ENCODE assay signal across 27 mouse cellular contexts in genomic region chr5:5625491-5625890, GRCm38 (mm10). TPM values are rescaled to one million over a fixed set of nuclear protein-coding genes. Genes with fewer than 3 reads are reported as not detected.
DNase-seq lines count a peak whose midpoint lies in the region; ATAC-seq and TF ChIP-seq lines count a peak whose summit lies in the region.
"Had no signal": no experiment of that assay in that cellular context is flagged by ENCODE, and none has a peak within 500 bp of the region (broad histone marks: within the 10 kb centered on the region; RNA-seq: fewer than 3 reads in every experiment).

No protein-coding gene starts in this region.

- H3ac ChIP-seq in myocyte (ENCODE audit: control insufficient read depth, insufficient read length), result no peak overlapping the region

- CTCF ChIA-PET in Patski (lab: Charles Lee), result interaction anchor here (0.8 to 3.6 kb wide), 7 partner anchors 10 to 124 kb away, joined by 3 to 17 read pairs (median 3); partner anchors contain the start of genes Gtpbp10 and Steap1

- H3K36me3 ChIP-seq in myocyte (ENCODE audit: control insufficient read depth, insufficient read depth), result no peaks in the 10 kb centered on the region
- H3K36me3 ChIP-seq in hindbrain, embryonic 10.5 days, result no peaks in the 10 kb centered on the region
- H3K36me3 ChIP-seq: embryonic facial prominence, embryonic 12.5 days; embryonic facial prominence, embryonic 15.5 days; forebrain, embryonic 15.5 days; G1E had no signal

- 81% methylated on average over 3 of the region's 3 CpGs for WGBS in hindbrain, embryonic 10.5 days

- no peak for TF ChIP-seq CTCF in Patski (IDR thresholded peaks at IDR 0.05)

- intact Hi-C loops in left cerebral cortex, postnatal 25 days (cut with DNase I), result no loop called here

- peak; percentile 96 for DNase-seq in 3T3-L1 (ENCODE audit: low read depth, low spot score)
- peak; percentile 48 for DNase-seq in Muller cell, postnatal 12 days (ENCODE audit: inconsistent ontology term)
- DNase-seq in Patski (ENCODE audit: low read depth, low spot score), result peak; percentile 65
- no peak for DNase-seq in spleen, postnatal 36 days (ENCODE audit: low spot score in 2 of 2)
- no peak for DNase-seq in left cerebral cortex, postnatal 25 days (ENCODE audit: low spot score in 2 of 2)
- no peak for DNase-seq in hindbrain, embryonic 10.5 days (ENCODE audit: low spot score)
- DNase-seq: adrenal gland, adult 2 months; adrenal gland, postnatal 10 days; adrenal gland, postnatal 25 days; B cell, adult 2 months; cerebellum, adult 11 months; cerebellum, adult 18-20 months; cerebellum, adult 8-10 months; cerebellum, adult 9-11 months; cerebellum, postnatal 14 days; cerebellum, postnatal 36 days; embryo, embryonic 11 days; forebrain, postnatal 0 days had no signal

- H3K4me2 ChIP-seq in myocyte (ENCODE audit: low read depth), result peak overlapping the region; percentile 45
- H3K4me2 ChIP-seq: embryonic facial prominence, embryonic 12.5 days; embryonic facial prominence, embryonic 15.5 days; forebrain, embryonic 13.5 days; forebrain, embryonic 15.5 days had no signal

- no peak for TF ChIP-seq POLR2A in myocyte (IDR thresholded peaks at IDR 0.05; ENCODE audit: insufficient read length, low read depth)

- in situ Hi-C loops in Patski (cut with MboI; ENCODE audit: low pct_unique_long_range_greater_than_20kb), result no loop called here

- ATAC-seq in Patski, result peak; percentile 97
- ATAC-seq: CD4-positive, CD25-positive, alpha-beta regulatory T cell, adult 4 months; forebrain, embryonic 13.5 days; forebrain, embryonic 15.5 days; forebrain, postnatal 0 days had no signal

- H3K4me3 ChIP-seq in myocyte, result no peak overlapping the region
- no peak overlapping the region for H3K4me3 ChIP-seq in hindbrain, embryonic 10.5 days
- H3K4me3 ChIP-seq: embryonic facial prominence, embryonic 12.5 days; embryonic facial prominence, embryonic 15.5 days; forebrain, embryonic 13.5 days; forebrain, embryonic 15.5 days had no signal

- H3K4me1 ChIP-seq in hindbrain, embryonic 10.5 days (replicated peaks), result no peaks in the 10 kb centered on the region
- H3K4me1 ChIP-seq: embryonic facial prominence, embryonic 12.5 days; embryonic facial prominence, embryonic 15.5 days; forebrain, embryonic 13.5 days; forebrain, embryonic 15.5 days had no signal

- no peaks in the 10 kb centered on the region for H3K79me2 ChIP-seq in myocyte (ENCODE audit: control insufficient read depth, insufficient read depth)

- H3K27ac ChIP-seq in hindbrain, embryonic 10.5 days, result no peak overlapping the region
- H3K27ac ChIP-seq: embryonic facial prominence, embryonic 12.5 days; embryonic facial prominence, embryonic 15.5 days; forebrain, embryonic 13.5 days; forebrain, embryonic 15.5 days had no signal

- H3K27me3 ChIP-seq in Patski (no peaks in the 10 kb centered on the region), myocyte (ENCODE audit: control insufficient read depth, insufficient read depth, insufficient read length) (no peaks in the 10 kb centered on the region)
- H3K27me3 ChIP-seq in hindbrain, embryonic 10.5 days (ENCODE audit: insufficient read depth, poor library complexity, severe bottlenecking), result no peaks in the 10 kb centered on the region
- H3K27me3 ChIP-seq: CH12.LX; embryonic facial prominence, embryonic 12.5 days; embryonic facial prominence, embryonic 15.5 days; forebrain, embryonic 13.5 days; forebrain, embryonic 15.5 days had no signal

- no peaks in the 10 kb centered on the region for H3K9me3 ChIP-seq in hindbrain, embryonic 10.5 days
- H3K9me3 ChIP-seq: embryonic facial prominence, embryonic 12.5 days; embryonic facial prominence, embryonic 15.5 days; forebrain, embryonic 13.5 days; forebrain, embryonic 15.5 days; G1E had no signal

- POLR2A ChIA-PET in Patski (lab: Charles Lee), result interaction anchor here (0.8 to 1.5 kb wide), 4 partner anchors 12 to 123 kb away, joined by 3 to 4 read pairs (median 4); partner anchors contain the start of gene Gtpbp10

TF ChIP-seq in myocyte, 11 proteins besides CTCF, POLR2A, EP300 and RAD21:
- TF ChIP-seq MYOD1 (IDR thresholded peaks at IDR 0.05; ENCODE audit: control insufficient read depth in 1 of 3, insufficient read length in 2 of 3, low read depth in 2 of 3) (no peak), MAX (IDR thresholded peaks at IDR 0.05; ENCODE audit: low read depth) (no peak), TCF12 (IDR thresholded peaks at IDR 0.05; ENCODE audit: insufficient read depth, poor library complexity, severe bottlenecking) (no peak), E2F4 (IDR thresholded peaks at IDR 0.05; ENCODE audit: insufficient read depth) (no peak), MYOG (IDR thresholded peaks at IDR 0.05; ENCODE audit: control insufficient read depth in 1 of 3, insufficient read depth in 1 of 3, insufficient read length in 2 of 3, low read depth in 2 of 3) (no peak), CEBPB (IDR thresholded peaks at IDR 0.05; ENCODE audit: insufficient read depth, poor library complexity, severe bottlenecking) (no peak), REST (IDR thresholded peaks at IDR 0.05; ENCODE audit: insufficient read depth, insufficient read length) (no peak), POLR2AphosphoS2 (IDR thresholded peaks at IDR 0.05; ENCODE audit: insufficient read length, low read depth) (no peak), SRF (IDR thresholded peaks at IDR 0.05; ENCODE audit: control insufficient read depth, insufficient read length, low read depth) (no peak), TCF3 (IDR thresholded peaks at IDR 0.05; ENCODE audit: insufficient read length, low read depth) (no peak)

RNA-seq across cellular contexts. Expression of gene Cfap69, which starts 38.5 kb away (rescaled TPM):
- polyA plus RNA-seq in Patski (2021) (31.9 TPM), myocyte (2012; fragmentation: generic; extraction: Trizol) (2.3 TPM)
- 10 to 100 TPM; 16.7 to 18.6 TPM for total RNA-seq in left cerebral cortex, postnatal 25 days (2021)
- polyA plus RNA-seq in hindbrain, embryonic 10.5 days (2016; fragmentation: Nextera tagmentation; extraction: Ambion mirVana), result 5.2 and 5.5 TPM in 2 replicates
- total RNA-seq: common myeloid progenitor, adult 5-6 weeks had no signal
- polyA plus RNA-seq: CD4-positive, CD25-positive, alpha-beta regulatory T cell, adult 4 months; G1E had no signal

RNA-seq across cellular contexts. Expression of gene Gm8773, which starts 51.9 kb away (rescaled TPM):
- polyA plus RNA-seq in Patski (2021) (2.2 TPM), myocyte (2012; fragmentation: generic; extraction: Trizol) (0.44 TPM)
- under 1 TPM in 1 of 2 experiments, not detected in 1; 0.37 TPM for total RNA-seq in left cerebral cortex, postnatal 25 days (2021)
- 3.6 and 4.0 TPM in 2 replicates for polyA plus RNA-seq in hindbrain, embryonic 10.5 days (2016; fragmentation: Nextera tagmentation; extraction: Ambion mirVana)
- total RNA-seq: adrenal gland, adult 2 months; adrenal gland, postnatal 25 days; common myeloid progenitor, adult 5-6 weeks had no signal
- polyA plus RNA-seq: adrenal gland, adult 2 months; CD4-positive, CD25-positive, alpha-beta regulatory T cell, adult 4 months had no signal

Comparison
In these comparisons a context has a peak if more than half of its experiments do, and no peak if none do; other contexts are left out.
1. DNase-seq: peak in 3T3-L1 (single experiment), Muller cell, postnatal 12 days (single experiment) and Patski (single experiment); none in spleen, postnatal 36 days (0 of 2), left cerebral cortex, postnatal 25 days (0 of 2) and hindbrain, embryonic 10.5 days (single experiment).